Mouse (Mus musculus) megakaryocyte, embryonic 14.5 days (primary cell): ENCODE data around the gene Cacna1e.

Source experiments
- FLI1 ChIP-seq: IDR thresholded peaks from 2 replicates; pipeline ENCODE4 v1.6.1; 2012; ENCODE audit warnings: low read length, inconsistent platforms, mixed read lengths
- GATA1 ChIP-seq: IDR thresholded peaks from 3 replicates; pipeline ENCODE4 v1.6.1; 2012; ENCODE audit warnings: mixed read lengths, low read length, inconsistent platforms, borderline replicate concordance

DNA sequence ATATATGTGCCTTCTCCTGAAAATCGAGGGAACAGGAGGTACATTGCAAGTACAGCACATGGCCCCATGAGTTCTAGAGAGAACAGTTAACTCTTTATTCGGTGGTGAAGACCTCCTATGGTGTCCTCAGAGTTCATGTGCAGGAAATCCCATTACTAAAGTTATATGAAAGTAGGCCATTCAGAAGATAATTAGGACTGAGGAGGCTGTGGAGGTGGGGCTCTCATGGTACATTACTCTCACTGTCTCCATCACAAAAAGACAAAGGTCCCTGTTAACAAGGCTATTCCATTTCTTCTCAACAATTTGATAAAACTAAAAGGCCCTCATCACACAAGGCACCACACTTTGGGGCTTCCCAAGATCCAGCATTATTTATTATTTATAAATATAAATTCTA is 475.2 kb downstream of the Cacna1e start:
- no peak for TF ChIP-seq GATA1
- TF ChIP-seq FLI1 = no peak
